Mouse (Mus musculus) urinary bladder, postnatal 14 days (tissue): ENCODE measurements around the gene March9.
"Not testable (repeated sequence)": the region's sequence is repeated elsewhere in the genome, so short reads cannot be mapped to it uniquely, and the experiment has no call there.

Source experiments
- DNase-seq: peaks from one replicate; pipeline ENCODE4 v3.0.0; 2021; ENCODE audit warnings: low spot score

The March9 gene

DNA sequence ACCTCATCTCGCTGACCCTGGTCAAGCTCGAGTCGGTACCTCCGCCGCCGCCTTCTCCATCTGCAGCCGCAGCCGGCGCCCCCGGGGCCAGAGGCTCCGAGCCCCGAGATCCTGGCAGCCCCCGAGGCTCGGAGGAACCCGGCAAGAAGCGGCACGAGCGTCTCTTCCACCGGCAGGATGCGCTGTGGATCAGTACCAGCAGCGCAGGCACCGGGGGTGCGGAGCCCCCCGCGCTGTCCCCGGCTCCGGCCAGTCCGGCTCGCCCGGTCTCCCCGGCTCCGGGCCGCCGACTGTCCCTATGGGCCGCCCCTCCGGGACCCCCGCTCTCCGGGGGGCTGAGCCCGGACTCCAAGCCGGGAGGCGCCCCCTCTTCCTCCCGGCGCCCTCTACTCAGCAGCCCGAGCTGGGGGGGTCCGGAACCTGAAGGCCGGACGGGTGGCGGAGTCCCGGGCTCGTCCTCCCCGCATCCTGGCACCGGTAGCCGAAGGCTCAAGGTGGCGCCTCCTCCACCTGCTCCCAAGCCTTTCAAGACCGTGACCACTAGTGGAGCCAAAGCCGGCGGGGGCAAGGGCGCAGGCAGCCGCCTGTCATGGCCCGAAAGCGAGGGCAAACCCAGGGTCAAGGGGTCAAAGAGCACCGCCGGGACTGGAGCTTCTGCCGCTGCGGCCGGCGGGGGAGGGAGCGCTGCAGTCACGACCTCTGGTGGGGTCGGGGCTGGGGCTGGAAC lies 19.8 kb upstream of the March9 start:
- DNase-seq, result no peak

DNA sequence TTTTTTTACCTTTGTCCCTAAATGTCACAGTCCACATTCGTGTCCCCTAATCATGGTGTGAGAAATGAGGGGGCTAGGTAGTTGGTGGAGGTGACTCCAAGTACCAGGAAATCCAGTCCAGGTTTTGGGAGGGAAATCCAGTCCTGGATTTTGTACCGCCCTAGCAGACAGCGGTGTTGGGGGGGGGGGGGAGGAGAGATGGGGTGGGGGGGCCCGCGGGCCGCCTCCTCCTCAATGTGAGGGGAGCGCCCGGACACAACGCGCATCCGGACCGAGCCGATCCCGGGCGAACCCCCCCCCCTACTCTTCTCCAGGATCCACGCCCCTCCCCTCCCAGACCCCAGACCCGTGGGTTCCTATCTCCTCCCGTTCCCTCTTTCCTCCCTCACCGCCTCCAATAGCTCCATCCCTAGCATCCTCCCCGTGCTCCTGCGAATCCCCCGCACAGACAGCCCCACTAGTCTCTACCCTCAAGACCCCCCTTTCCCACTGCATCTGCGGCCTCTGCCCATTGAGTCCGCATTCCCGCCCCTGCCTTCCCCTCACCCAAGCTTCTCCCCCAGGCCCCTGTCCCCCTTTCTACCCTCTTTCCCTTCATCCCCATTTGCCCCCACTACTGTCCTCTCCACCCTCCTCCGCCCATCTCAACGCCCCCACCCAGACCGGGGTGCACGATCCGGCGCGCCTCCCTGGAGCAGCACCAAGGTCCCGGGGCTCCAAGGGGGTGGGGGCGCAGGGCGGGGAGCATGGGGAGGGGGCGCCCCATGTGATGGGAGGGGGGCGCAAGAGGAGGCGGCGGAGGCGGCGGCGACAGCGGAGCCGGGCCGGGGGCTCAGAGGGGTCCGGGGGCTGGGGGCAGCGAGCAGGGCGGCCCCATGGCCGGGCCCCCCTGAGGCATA lies 18.9 kb upstream of the March9 start:
- DNase-seq, result no peak

DNA sequence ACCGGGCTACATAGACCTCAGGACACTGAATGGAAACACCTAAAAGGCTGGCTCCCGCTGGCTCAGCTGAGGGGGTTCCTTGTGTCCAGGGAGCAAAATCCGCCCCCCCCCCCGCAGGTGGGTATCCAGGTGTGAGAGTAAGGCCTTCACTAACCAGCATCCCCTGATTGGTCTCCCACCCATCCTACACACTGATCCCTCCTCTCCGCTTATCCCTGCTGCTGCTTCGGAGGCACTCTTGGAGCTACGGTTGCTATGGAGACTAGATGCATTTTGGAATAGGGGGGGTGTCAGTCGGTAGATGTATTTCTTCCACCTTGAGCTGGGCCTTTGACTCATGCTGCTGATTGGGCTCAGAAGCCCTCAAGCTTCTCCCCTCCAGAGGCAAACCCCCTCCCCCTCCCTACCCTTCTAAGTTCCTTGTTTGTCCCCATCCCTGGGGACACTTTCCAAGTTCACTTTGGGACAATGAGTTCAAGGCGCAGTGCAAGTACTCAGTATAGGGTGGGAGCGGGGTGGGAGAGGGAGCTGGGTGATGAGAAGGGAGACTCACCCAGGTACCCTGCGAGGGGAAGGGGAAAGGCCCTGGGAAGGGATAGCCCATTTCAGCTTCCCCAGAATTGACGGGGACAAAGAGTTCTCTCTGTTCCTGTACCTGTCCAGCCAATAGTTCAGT lies 18.2 kb upstream of the March9 start:
- no peak for DNase-seq

DNA sequence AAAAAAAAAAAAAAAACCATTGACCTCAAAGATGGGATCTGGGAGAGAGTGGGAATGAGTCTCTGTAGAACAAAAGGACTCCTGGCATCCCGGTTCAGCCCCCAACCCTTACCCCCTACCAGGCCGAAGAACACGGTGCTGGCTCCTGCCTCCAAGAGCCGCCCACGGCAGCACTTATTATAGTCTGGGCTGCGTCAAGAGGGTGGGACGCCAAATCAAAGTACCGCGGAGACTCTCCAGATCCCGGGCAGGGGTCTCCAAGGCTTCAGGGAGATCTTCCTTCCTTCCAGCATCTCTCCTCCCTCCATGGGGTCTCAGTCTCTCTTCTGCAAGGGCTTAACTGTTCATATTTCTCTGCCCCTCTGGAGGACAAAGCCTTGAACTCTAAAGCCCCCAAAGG lies 17.5 kb upstream of the March9 start:
- no peak for DNase-seq

DNA sequence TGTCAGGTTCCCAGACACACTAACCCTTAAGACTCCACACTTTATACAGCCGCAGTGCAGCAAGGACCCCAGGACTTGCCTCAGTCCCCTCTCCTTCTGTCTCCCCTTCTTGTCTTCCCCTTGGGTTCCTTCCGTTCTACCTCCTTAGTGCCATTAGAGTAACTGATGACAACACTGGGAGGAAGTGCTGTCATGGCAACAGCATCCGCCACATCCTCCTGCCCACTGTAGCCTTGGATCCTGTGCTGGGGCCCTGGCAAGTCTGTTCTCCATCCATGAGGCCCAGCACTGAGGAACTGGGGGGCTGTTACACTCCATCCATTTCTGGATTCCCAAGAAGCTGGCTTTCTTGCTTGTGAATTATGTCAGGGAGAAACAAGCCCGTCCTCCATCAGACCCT lies 16.1 kb upstream of the March9 start:
- DNase-seq, result no peak

DNA sequence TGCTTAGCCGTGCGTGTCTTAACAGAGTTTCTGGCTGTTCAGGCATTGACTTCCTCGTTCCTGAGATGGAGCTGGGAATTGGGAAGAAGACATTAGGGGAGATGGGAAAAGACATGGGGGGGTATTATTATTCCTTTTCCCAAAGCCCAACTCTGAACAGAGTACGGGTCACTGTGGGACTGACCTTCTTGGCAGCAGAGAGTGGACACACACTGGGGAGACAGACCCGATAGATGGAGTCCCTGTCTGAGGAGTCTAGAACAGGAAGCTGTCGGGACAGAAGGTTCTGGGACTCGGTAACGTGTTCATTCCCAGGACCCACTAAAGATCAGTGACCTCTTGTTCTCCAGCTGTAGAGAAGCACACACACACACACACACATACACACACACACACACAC lies 15.7 kb upstream of the March9 start:
- no peak for DNase-seq

DNA sequence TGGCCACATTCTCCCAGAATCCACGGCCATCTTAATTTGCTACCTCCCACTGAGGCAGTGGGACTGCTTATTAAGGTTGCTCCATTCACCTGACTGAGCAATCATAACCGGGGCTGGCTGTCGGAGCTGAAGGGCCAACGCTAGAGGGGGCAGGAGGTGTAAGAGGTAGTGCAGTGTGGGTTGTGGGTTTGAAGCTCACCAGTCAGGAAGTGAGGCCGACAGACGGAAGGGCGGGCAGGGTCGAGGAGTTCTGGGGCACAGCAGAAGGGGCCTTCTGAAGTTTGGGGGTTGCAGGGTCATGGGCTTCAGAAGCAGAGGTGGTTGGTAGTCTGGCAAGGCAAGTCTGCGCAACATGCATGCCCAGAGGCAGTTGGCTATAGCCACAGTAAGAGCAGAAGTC lies 15.1 kb upstream of the March9 start, which contains the start of gene Agap2:
Gene Agap2 (plus strand): TSS at position 205 of the 400 bp plus-strand sequence.
- DNase-seq, result no peak

DNA sequence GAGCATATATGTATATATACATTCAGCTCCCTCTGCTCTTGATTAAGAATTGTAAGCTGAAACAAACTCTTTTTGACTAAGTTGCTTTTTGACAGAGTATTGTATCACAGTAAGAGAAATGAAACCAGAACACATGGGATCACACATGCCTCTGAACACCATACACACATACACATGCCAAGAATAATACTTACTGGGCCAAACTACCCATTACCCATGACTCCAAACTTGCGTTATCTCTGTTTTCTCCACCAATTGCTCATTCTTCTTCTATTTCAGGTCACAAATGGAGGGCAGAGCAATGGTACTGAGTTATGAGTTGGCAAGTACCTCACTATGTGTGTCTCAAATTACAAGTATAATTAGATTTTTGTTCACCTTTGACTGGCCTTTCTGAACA lies 14.0 kb upstream of the March9 start:
- DNase-seq, result no peak

DNA sequence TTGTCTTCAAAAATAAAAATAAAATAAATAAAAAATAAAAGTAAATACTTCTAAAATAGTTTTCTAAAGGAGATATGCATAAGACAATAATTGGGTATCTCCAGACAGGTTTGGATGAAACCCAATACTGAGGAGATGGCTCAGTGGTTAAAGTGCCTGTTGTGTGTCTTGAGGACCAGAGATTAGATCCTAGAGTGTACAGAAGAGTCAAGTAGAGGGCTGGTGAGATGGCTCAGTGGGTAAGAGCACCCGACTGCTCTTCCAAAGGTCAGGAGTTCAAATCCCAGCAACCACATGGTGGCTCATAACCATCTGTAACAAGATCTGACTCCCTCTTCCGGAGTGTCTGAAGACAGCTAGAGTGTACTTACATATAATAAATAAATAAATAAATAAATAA lies 13.0 kb upstream of the March9 start:
- DNase-seq, result not testable (repeated sequence)

DNA sequence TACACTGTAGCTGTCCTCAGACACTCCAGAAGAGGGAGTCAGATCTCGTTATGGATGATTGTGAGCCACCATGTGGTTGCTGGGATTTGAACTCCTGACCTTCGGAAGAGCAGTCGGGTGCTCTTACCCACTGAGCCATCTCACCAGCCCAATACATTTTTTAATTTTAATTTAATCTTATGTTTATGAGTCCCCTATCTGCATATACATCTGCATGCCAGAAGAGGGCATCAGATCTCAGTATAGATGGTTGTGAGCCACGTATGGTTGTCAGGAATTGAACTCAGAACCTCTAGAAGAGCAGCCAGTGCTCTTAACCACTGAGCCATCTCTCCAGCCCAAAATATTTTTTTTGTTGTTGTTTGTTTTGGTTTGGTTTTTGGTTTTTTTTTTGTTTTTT lies 12.3 kb upstream of the March9 start:
- not testable (repeated sequence) for DNase-seq

DNA sequence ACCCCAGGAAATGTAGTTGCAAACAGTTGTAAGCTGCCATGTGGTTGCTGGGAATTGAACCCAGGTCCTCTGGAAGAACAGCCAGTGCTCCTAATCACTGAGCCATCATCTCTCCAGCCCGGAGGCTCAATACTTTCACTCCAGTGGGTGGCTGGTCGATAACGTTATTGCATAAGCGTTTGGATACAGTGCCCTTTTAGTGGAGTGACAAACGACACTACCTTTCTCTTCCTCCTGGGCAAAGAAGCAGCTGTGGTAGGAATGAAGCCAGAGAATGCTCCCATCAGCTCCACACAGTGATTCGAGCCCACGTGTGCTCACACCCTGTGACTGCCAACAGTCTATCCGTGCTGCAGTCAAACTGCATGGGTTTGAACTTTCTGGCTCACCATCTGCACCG lies 11.2 kb upstream of the March9 start:
- DNase-seq, result no peak

DNA sequence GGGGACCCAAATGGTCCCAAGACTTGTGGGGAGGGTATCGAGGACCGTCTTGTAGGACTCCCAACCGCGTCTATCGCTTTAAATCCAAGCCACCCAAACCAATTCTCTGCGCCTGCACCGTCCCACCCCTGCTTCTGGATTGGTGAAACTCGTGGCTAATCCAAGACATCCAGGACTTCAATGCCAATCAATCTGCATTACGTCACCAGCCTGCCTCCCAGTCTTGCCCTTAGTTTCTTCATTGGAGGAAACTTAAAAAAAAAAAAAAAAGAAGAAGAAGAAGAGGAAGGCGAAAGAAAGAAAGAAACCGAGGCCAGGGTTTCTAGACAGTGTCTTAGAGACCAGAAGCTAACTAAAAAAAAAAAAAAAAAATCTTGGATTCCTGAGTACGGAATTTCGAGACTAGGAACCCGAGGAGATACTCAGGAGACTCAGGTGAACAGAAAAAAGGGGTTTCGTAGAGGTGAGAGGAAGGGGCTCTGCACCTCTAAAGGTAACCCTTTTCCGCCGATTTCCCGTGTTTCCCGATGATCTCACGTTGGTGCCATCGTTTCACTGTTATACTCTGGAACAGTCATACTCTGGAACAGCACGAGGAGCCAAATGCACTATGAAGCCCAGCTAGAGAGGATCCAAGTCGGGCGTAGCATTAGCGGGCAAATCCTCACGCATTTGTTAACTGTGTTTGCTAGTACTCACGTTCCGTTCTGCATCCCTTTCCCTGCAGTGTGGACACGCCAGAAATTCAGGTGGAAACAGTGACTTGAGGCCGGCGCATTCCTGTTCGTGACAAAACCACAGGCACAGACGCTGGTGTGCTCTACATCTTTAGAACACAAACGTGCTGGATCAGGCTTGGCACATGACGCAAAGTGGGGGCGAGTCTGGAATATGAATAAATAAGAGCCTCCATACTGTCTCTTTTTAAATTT lies 10.5 kb upstream of the March9 start, which contains the start of gene Tspan31:
Gene Tspan31 (minus strand): TSS at position 75 of the 932 bp plus-strand sequence.
- peak; percentile 91 for DNase-seq

DNA sequence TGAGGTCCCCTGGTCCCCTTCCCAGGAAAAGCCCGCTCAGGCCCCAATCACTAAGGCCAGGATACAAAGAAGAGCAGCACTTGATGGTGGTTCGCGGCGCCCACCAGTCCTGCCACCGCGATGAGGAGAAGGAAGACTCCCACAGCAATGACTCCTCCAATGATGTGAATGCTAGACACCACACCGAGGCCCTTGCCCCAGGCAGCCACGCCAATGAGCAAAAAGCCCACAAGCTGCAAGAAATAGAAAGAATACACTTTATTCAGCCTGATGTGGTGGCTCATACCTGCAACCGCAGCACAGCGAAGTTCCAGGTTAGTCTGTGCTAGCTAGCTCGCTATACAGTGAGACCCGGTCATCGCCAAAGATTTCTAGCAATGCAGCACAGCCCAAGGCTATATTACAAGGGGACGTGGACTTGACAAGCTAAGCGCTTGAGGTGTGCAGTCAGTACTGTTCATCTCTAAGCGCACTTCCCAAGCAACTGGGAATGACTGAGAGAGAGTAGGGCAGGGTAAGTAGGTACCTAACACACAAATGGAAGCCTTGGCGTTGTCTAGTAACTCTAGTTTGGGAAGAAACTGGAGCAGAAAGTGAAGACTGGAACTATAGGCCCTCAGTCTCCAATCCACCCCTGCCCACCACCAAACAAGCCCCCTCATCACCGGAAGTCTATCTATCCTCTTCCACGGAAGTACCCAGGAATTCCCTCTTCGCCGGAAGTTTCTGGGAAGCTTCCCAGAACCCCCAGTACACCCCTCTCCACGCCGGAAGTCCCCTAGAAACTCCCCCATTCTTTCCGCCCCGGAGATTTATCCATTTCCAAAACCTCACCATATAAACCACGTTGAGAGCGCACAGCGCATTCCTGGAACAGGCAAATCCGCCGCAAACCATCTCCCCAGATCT lies 9.6 kb upstream of the March9 start:
- no peak for DNase-seq

DNA sequence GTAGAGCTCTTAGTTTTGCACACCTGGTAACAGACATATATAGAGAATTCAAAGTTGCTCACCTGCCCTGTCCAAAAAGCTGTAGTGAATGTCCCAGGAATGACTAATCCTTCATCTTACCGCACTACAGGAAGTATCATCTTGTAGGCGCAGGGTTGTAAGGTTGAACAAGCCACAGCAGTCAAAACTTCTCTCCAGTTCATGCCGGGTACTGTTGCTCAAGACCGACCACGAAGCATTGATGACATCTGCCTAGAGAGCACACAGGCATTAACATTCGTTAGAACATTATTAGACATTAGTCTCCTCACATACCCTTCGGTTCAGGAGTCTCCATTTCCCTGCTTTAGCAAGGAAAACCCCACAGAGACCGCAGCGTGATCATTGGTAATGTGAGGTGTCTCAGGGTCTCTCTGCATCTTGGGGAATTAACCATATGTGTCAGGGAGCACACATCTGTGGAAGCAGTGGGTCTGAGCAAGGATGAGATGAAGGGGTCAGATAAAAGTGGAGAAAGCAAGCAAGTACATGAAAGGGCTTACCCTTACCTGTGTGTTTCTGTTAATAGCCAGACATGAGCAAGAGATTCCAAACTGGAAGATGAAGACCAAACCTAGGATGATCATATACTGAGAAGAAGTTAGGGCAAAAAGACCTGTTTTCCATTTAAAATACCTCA lies 8.5 kb upstream of the March9 start:
- DNase-seq, result no peak

DNA sequence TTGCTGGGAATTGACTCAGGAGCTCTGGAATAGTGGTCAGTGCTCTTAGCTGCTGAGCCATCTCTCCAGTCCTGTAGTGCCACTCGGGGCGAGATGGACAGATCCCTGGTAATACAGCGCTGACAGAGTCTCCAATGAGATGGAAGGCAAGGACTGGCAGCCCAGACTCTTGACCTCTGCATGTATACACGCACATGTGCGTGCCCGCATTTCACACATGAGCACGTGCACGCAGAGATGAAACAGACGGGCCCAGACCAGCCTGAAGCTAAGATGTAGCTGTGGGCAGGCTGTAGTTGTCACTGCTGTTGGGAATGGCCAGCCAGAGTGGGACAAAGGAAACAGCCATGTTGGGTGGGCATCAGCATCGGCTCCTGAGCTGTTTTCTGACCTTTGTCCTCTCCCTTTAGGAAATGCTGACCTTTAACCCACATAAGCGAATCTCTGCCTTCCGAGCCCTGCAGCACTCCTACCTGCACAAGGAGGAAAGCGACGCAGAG lies 6.6 kb upstream of the March9 start:
- no peak for DNase-seq

DNA sequence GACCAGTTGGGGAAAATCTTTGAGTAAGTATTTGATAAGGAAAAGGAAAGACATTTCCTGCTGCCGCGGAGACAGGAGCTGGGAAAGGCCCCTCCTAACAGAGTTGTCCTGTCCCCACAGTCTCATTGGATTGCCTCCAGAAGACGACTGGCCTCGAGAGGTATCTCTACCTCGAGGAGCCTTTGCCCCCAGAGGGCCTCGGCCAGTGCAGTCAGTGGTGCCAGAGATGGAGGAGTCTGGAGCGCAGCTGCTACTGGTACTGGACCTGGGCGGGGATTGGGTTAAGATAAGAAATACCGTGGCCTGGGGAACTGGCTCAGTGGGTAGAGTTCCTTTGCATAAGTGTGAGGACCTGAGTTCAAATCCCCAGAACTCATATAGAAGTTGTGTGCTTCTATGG lies 6.0 kb upstream of the March9 start:
- DNase-seq, result no peak

DNA sequence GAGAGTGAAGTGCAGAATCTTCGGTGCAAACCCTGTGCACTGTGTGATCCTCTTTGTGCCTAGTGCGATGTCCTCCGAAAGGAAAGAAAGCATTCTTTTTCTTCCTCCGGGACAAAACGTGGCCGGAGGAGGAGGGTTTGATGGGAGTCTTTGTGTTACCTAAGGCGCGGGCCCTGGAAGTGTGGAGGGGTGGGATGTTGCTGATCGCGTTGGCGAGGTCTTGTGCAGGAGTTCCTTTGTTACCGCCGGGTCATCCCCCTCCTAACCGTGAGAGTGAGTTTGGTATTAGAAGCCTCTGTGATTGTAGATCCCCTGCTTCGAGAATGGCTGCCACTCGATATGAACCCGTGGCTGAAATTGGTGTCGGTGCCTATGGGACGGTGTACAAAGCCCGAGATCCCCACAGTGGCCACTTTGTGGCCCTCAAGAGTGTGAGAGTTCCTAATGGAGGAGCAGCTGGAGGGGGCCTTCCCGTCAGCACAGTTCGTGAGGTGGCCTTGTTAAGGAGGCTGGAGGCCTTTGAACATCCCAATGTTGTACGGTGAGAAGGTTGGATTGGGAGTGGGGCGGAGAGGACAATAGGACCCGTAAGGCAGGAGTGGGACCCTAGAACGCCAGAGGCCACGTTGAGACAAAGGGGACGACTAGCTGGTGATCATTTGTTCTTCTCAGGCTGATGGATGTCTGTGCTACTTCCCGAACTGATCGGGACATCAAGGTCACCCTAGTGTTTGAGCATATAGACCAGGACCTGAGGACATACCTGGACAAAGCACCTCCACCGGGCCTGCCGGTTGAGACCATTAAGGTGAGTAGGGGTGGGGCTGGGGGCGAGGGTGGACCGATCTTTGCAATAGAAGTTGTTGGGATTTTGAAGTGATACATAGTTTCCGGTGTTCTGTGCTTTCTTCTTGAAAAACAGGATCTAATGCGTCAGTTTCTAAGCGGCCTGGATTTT lies 4.2 kb upstream of the March9 start:
- no peak for DNase-seq

DNA sequence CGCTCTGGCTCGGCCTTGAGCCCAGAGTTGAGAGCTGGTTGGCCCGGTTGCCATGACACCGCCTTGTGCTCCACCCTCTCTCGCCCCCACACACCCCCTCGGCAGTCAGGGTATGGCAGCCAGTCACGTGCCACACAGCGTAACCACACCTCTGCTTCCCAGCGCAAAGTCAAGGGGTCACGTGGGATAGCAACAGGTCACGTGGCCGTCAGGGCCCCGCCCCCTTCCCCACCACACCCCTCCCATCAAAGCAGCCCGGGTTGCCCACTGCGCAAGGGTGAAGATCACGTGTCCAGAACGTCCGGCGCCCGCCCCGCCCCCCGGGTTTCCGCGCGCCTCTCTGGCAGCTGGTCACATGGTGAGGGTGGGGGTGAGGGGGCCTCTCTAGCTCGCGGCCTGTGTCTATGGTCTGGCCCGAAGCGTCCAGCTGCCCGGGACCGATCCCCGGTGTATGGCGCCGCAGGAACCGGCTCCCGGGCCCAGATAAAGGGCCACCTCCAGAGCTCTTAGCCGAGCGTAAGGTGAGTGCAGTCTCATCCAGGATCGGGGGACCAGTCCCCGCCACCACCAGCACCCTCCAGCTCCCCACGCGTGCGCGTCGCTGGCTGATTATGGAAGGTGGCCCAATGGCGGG lies 3.4 kb upstream of the March9 start, which contains the start of gene Cdk4:
Gene Cdk4 (plus strand): TSS at position 296 of the 634 bp plus-strand sequence.
- peak; percentile 98 for DNase-seq
